Mouse (Mus musculus) small intestine, adult 2 months (tissue): ENCODE data around the gene Ankrd16. TPM values are rescaled to one million over a fixed set of nuclear protein-coding genes. Genes with fewer than 3 reads are reported as not detected.
A peak's percentile ranks its signal among the peaks of the same experiment; 100 is the strongest.

Source experiments
- H3K27ac ChIP-seq: fragments of 200-500 bp; 2 replicates; pipeline ENCODE4 v1.5.1; 2012; ENCODE audit warnings: low read depth, low read length, control low read depth, inconsistent platforms; ENCODE audit not compliant: insufficient read depth
- H3K27me3 ChIP-seq: fragments of 200-500 bp; 2 replicates; pipeline ENCODE4 v1.6.1; 2012; ENCODE audit warnings: mild to moderate bottlenecking, moderate library complexity, low read length, inconsistent platforms; ENCODE audit not compliant: control insufficient read depth, insufficient read depth
- H3K36me3 ChIP-seq: fragments of 200-500 bp; 2 replicates; pipeline ENCODE4 v1.6.1; 2012; ENCODE audit warnings: mild to moderate bottlenecking, low read length, control low read depth, inconsistent platforms; ENCODE audit not compliant: control insufficient read depth, insufficient read depth
- H3K4me1 ChIP-seq: fragments of 200-500 bp; 2 replicates; pipeline ENCODE4 v1.6.1; 2012; ENCODE audit warnings: low read length, inconsistent platforms, mixed read lengths; ENCODE audit not compliant: control insufficient read depth, insufficient read depth, insufficient read length
- H3K4me3 ChIP-seq: fragments of 200-500 bp; 2 replicates; pipeline ENCODE4 v1.5.1; 2012; ENCODE audit warnings: low read depth, mild to moderate bottlenecking, control low read depth, inconsistent platforms, low read length, moderate library complexity
- CTCF ChIP-seq: fragments of 200-500 bp; IDR thresholded peaks from 2 replicates; pipeline ENCODE4 v1.5.1; 2012; ENCODE audit warnings: low read depth, mild to moderate bottlenecking, control low read depth, inconsistent platforms, low read length, moderate library complexity, mixed read lengths; ENCODE audit not compliant: insufficient replicate concordance, insufficient read length; ENCODE audit errors: extremely low read depth
- POLR2A ChIP-seq: fragments of 200-500 bp; IDR thresholded peaks from 2 replicates; pipeline ENCODE4 v1.6.1; 2012; ENCODE audit warnings: low read depth, mild to moderate bottlenecking, control low read depth, inconsistent platforms, low read length, moderate library complexity
- WGBS: fragments of 180-500 bp; shearing (Covaris S2); methylation state at CpG from one replicate; pipeline ENCODE4 v1.1.7; 2018; 5-methylcytosine and 5-hydroxymethylcytosine counted together
- polyA plus RNA-seq: library from polyadenylated mRNA; depleted of rRNA; stranded (reverse); fragments of >200 nt; gene quantifications from 2 replicates; pipeline ENCODE4 v1.2.3, GENCODE M21; 2012; rRNA removed

The Ankrd16 gene
- polyA plus RNA-seq, 1 experiment = 52.1 TPM

DNA sequence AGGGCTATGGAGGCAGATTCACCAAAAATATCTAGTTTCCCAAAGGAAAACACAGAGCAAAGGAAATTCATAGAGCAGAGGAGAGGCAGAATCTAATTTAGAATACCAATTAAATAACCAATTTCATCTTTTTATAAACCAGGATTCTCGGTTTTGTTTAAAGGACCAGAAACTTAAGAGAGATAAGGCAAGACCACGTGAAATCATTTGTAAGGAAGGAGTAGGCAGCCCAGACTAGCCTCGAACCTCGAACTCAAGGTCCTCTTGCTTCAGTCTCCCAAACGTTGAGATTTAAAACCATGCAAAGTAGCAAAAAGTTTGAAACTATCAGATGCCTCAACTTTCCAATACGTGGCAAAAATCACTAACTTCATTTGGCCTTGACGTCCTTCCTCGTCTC, 1.3 kb upstream of the Ankrd16 start:
- 18% methylated on average over 8 of the region's 8 CpGs for WGBS
- peak overlapping the region; percentile 96; the same call in 1 of the 2 replicates for H3K4me3 ChIP-seq

DNA sequence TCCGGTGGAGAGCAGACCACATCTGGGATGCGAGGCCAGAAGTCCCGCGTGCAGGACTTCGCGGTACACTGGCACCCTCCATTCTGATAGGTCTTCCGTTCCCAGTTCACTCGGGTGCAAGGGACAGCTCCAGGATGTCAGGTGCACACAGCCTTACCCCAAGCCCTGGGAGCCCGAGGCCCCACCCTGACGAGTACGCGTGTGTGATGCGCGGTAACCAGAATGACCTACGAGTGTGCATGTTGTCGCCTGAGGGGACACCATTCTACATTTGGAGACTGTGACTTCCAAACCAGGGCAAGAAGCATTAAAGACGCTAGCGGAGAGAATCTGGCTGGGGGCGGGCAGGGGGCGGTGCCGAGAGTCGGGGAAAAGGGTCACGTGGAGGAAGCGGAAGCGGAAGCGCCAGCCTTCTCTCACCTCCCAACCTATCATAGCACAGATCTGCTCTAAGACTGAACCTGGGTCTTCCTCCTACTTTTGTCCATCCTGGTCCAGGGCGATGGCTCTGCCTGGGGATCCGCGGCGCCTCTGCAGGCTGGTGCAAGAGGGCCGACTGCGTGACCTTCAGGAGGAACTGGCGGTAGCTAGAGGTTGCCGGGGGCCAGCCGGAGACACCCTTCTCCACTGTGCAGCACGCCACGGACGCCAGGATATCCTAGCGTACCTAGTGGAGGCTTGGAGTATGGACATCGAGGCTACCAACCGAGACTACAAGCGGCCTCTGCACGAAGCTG, 579 bp downstream of the Ankrd16 start:
- TF ChIP-seq CTCF = no peak
- peak; percentile 49 for TF ChIP-seq POLR2A
- Histone ChIP-seq H3K27ac (peak overlapping the region; percentile 93), H3K4me3 (peak overlapping the region; percentile 86), H3K4me1 (peaks cover 8% of the 10 kb centered on the region; the same call in 1 of the 2 replicates), H3K27me3 (no peaks in the 10 kb centered on the region), H3K36me3 (peaks cover 12% of the 10 kb centered on the region)
- WGBS = under 1% methylated on average over 43 of the region's 43 CpGs

More for the DNA sequence above, 1.3 kb upstream of the Ankrd16 start:
- H3K36me3 ChIP-seq = peaks cover 3% of the 10 kb centered on the region; the same call in 1 of the 2 replicates
- no peak overlapping the region for H3K27ac ChIP-seq
- peaks cover 8% of the 10 kb centered on the region; the same call in 1 of the 2 replicates for H3K4me1 ChIP-seq
- TF ChIP-seq CTCF = no peak
- TF ChIP-seq POLR2A = no peak
- H3K27me3 ChIP-seq = no peaks in the 10 kb centered on the region

DNA sequence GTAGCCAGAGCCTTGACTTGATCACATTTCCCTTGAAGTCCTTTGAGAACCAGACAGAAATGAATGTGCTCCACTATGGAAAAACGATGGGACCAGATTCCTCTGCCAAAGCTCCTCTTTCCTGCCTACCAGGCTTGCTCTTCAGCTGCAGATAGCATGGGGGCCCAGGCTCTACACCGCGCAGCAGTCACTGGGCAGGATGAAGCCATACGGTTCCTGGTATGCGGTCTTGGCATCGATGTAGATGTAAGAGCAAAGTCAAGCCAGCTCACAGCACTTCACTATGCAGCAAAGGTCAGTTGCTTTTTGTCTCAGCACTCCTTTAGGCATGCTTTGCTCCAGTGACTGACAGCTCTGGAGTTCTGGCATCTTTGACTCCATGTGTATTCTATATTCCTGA, 6.5 kb downstream of the Ankrd16 start:
- TF ChIP-seq POLR2A (no peak), CTCF (no peak)
- no peak overlapping the region for H3K4me3 ChIP-seq
- no peaks in the 10 kb centered on the region for H3K27me3 ChIP-seq
- H3K36me3 ChIP-seq = peaks cover 44% of the 10 kb centered on the region
- no peak overlapping the region for H3K27ac ChIP-seq
- H3K4me1 ChIP-seq = peaks cover 5% of the 10 kb centered on the region; the same call in 1 of the 2 replicates
- 89% methylated on average over 6 of the region's 6 CpGs for WGBS

DNA sequence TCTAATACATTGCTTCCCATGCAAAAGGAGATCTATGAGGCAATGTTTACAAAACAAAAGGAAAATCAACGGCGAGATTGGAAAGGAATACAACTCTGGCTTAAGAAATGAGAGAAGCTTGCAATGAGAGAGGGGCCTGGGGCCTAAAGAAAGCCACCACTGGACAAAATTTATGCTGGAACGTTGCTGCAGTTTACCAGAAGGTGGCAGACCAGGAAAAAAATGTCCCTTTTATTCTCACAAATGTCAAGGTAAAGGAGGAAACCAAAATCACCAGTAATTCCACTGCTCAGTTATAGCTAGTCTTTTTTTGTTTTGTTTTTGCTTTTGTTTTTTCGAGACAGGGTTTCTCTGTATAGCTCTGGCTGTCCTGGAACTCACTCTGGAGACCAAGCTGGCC, 17.0 kb downstream of the Ankrd16 start:
- no peaks in the 10 kb centered on the region for H3K27me3 ChIP-seq
- WGBS = 71% methylated on average over 4 of the region's 4 CpGs
- TF ChIP-seq POLR2A (no peak), CTCF (no peak)

DNA sequence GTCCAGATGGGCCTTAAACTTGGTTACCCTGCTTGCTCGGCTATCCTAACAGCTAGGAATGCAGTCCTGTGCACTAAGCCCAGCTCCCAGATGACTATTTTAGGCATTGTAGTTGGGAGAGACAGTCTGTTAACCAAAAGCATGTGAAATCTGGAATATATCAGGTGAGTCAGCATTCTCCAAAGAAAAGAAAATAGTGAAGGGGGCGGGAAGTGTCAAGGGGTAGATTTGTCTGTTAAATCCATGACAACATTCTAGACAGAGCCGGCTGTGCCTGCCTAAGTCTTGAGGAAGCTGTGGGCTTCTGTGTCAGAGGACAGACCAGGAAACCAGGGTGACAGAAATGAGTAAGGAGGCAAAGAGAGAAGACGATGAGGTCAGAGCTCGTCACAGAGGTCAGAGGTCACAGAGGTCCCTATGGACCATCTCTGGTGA, 20.3 kb downstream of the Ankrd16 start:
- TF ChIP-seq CTCF = no peak
- no peak for TF ChIP-seq POLR2A
- Histone ChIP-seq H3K4me1 (no peaks in the 10 kb centered on the region), H3K4me3 (no peak overlapping the region), H3K36me3 (peaks cover 11% of the 10 kb centered on the region), H3K27me3 (no peaks in the 10 kb centered on the region), H3K27ac (no peak overlapping the region)
- 77% methylated on average over 5 of the region's 5 CpGs for WGBS

More for the DNA sequence above, 17.0 kb downstream of the Ankrd16 start:
- Histone ChIP-seq H3K27ac (no peak overlapping the region), H3K36me3 (peaks cover 29% of the 10 kb centered on the region), H3K4me1 (no peaks in the 10 kb centered on the region), H3K4me3 (no peak overlapping the region)

DNA sequence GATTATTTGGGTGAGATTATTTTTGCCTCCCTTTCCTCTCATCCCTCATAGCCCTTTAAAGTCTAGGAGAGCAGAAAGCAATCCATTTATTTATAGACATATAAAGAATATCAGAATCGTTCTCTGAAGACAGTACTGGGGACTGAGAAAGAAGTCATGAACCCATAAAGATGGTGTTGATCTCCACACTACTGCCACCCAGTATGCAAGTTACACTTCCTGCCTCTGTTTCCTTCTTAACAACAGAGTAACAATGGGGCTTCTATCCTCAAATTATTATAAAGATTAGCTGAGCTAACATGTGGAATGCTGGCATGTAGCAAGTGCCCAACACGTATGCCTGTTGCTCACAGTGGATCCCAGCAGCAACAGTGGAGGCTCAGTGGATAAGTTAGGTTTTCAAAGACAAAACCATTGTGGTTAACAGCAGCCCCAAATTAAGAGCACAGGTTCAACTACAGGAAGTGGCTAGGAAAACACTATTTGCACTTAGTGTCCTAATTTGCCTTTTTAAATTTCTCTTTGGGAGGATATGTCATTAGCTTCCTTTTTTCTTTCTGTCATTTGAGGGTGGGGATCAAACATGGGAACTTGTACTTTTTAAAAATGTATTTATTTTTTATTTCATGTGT, 23.7 kb downstream of the Ankrd16 start:
- H3K4me3 ChIP-seq = no peak overlapping the region
- no peaks in the 10 kb centered on the region for H3K27me3 ChIP-seq
- no peaks in the 10 kb centered on the region for H3K36me3 ChIP-seq
- WGBS = 72% methylated on average over 2 of the region's 2 CpGs
- H3K27ac ChIP-seq = no peak overlapping the region
- TF ChIP-seq CTCF = no peak
- TF ChIP-seq POLR2A = no peak
- H3K4me1 ChIP-seq = no peaks in the 10 kb centered on the region

Other genes starting within 250 kb of the Ankrd16 start
- 14.2 and 15.5 TPM in 2 replicates for gene Pfkfb3, start 223.8 kb upstream of the Ankrd16 start, polyA plus RNA-seq
- 6.4 and 14.0 TPM in 2 replicates for gene Rbm17, start 173.7 kb upstream of the Ankrd16 start, polyA plus RNA-seq
- not detected in 2 replicates for gene Gm17490, start 151.6 kb upstream of the Ankrd16 start, polyA plus RNA-seq
- 0.11 and 0.33 TPM in 2 replicates for gene Il2ra, start 135.1 kb upstream of the Ankrd16 start, polyA plus RNA-seq
- 29.0 and 33.8 TPM in 2 replicates for gene Il15ra, start 72.6 kb upstream of the Ankrd16 start, polyA plus RNA-seq
- 15.7 and 21.4 TPM in 2 replicates for gene Fbh1, start 294 bp upstream of the Ankrd16 start, polyA plus RNA-seq